Mouse (Mus musculus): ENCODE results near the gene Dnmt3c.

GRCm38 (mm10) chr2:153710701-153711330 is 14.4 kb downstream of the Dnmt3c start:
- TF ChIP-seq POLR2A (IDR thresholded peaks at IDR 0.05; ENCODE audit: low read depth, low read length) (no peak), CTCF (IDR thresholded peaks at IDR 0.05; ENCODE audit: extremely low read depth, insufficient read depth, insufficient read length, insufficient replicate concordance) (peak; percentile 43; the same call in 1 of the 2 replicates)

All from spleen, adult 2 months (tissue).